Mouse (Mus musculus) CH12.LX (cell line): Measurements from ENCODE around the gene Cmtm8.
A peak's percentile ranks its signal among the peaks of the same experiment; 100 is the strongest.

Experiments
- CTCF ChIP-seq, 2 experiments: IDR thresholded peaks in 1 of 2; conservative IDR thresholded peaks in 1 of 2; 2 replicates each; pipeline ENCODE4 v1.5.1; 2011 to 2012; ENCODE audit warnings: low read depth in 2 of 2, low read length in 2 of 2, improper control_type of control experiment in 1 of 2, inconsistent platforms in 1 of 2, mild to moderate bottlenecking in 1 of 2, moderate library complexity in 1 of 2
- EP300 ChIP-seq: IDR thresholded peaks from 2 replicates; pipeline ENCODE4 v1.6.1; 2011; ENCODE audit warnings: low read length, improper control_type of control experiment
- HCFC1 ChIP-seq: IDR thresholded peaks from 2 replicates; pipeline ENCODE4 v1.6.1; 2012; ENCODE audit warnings: low read depth, mild to moderate bottlenecking, inconsistent platforms, low read length, improper control_type of control experiment
- MAX ChIP-seq: IDR thresholded peaks from 2 replicates; pipeline ENCODE4 v1.6.1; 2011; ENCODE audit warnings: low read length, improper control_type of control experiment
- USF1 ChIP-seq: IDR thresholded peaks from 2 replicates; pipeline ENCODE4 v1.6.1; 2014; ENCODE audit warnings: low read depth, mild to moderate bottlenecking, inconsistent platforms, low read length, improper control_type of control experiment
- ZMIZ1 ChIP-seq: IDR thresholded peaks from 2 replicates; pipeline ENCODE4 v1.6.1; 2012; ENCODE audit warnings: low read depth, mild to moderate bottlenecking, inconsistent platforms, low read length, improper control_type of control experiment

DNA sequence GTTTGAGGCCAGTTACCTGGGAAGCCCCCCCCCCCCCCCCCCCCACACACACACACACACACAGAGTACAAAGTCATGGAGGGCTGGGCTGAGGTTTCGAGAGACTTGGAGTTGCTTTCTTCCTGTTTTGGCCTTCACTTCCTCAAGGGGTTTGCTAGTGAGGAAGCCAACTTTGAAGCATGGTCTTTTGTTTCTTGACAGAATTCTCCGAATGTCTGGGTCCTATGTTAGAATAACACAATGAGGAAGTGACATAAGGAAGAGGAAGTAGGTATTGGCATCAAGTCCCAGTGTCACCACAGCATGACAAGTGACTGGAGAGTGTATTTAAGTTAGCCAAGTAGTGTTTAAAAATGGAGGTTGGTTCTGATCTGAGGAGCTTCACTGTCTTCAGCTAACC lies 101.2 kb downstream of the Cmtm8 start:
- TF ChIP-seq USF1 (no peak), CTCF (conservative IDR thresholded peaks at IDR 0.05 in 1 of 2, IDR thresholded peaks at IDR 0.05 in 1 of 2; ENCODE audit: low read depth in 2 of 2, low read length in 2 of 2) (no peak), HCFC1 (no peak), ZMIZ1 (no peak), MAX (peak; percentile 57; the same call in 1 of the 2 replicates), EP300 (peak; percentile 77)
